Mouse (Mus musculus) heart, embryonic 14.5 days (tissue): ENCODE data around the gene Serpinb9c. TPM values are rescaled to one million over a fixed set of nuclear protein-coding genes. Genes with fewer than 3 reads are reported as not detected.
"Not testable (repeated sequence)": the region's sequence is repeated elsewhere in the genome, so short reads cannot be mapped to it uniquely, and the experiment has no call there.

Experiments used
- ATAC-seq: fragments of 200-750 bp; cut with Nextera tagmentation; 2 replicates; pipeline ENCODE4 v1.8.0; 2017; ENCODE audit warnings: low read depth, moderate TSS enrichment; ENCODE audit not compliant: insufficient number of reproducible peaks, insufficient read depth, low FRiP score
- H3K27ac ChIP-seq, 2 experiments: fragments of 200-500 bp in 1 of 2; fragments of 300-500 bp in 1 of 2; sonication (generic) in 1 of 2; replicated peaks in 1 of 2; 2 replicates each; pipeline ENCODE4 v1.5.1; 2012 to 2014; ENCODE audit warnings: low read depth in 2 of 2, low read length in 2 of 2, control low read depth in 1 of 2, mild to moderate bottlenecking in 1 of 2, mixed read lengths in 1 of 2; ENCODE audit not compliant: control insufficient read depth in 1 of 2, insufficient read depth in 1 of 2
- H3K27me3 ChIP-seq: fragments of 300-500 bp; sonication (generic); 2 replicates; pipeline ENCODE4 v1.6.1; 2014; ENCODE audit warnings: mild to moderate bottlenecking, low read length, control low read depth; ENCODE audit not compliant: control insufficient read depth, insufficient read depth
- H3K36me3 ChIP-seq: fragments of 300-500 bp; sonication (generic); 2 replicates; pipeline ENCODE4 v1.6.1; 2014; ENCODE audit warnings: mild to moderate bottlenecking, control low read depth, low read length, mixed read lengths; ENCODE audit not compliant: control insufficient read depth, insufficient read depth
- H3K4me1 ChIP-seq, 2 experiments: fragments of 200-500 bp in 1 of 2; fragments of 300-500 bp in 1 of 2; sonication (generic) in 1 of 2; 2 replicates each; pipeline ENCODE4 v1.6.1; 2012 to 2014; ENCODE audit warnings: low read length in 2 of 2, control low read depth in 1 of 2, mixed read lengths in 1 of 2; ENCODE audit not compliant: control insufficient read depth in 2 of 2, insufficient read depth in 2 of 2
- H3K4me2 ChIP-seq: fragments of 300-500 bp; sonication (generic); 2 replicates; pipeline ENCODE4 v1.6.1; 2014; ENCODE audit warnings: mild to moderate bottlenecking, low read length
- H3K4me3 ChIP-seq, 2 experiments: fragments of 200-500 bp in 1 of 2; fragments of 300-500 bp in 1 of 2; sonication (generic) in 1 of 2; 2 replicates each; pipeline ENCODE4 v1.5.1; 2012 to 2014; ENCODE audit warnings: low read length in 2 of 2, mild to moderate bottlenecking in 2 of 2, control low read depth in 1 of 2, low read depth in 1 of 2, moderate library complexity in 1 of 2; ENCODE audit not compliant: control insufficient read depth in 1 of 2, insufficient read depth in 1 of 2
- H3K9ac ChIP-seq: fragments of 300-500 bp; sonication (generic); 2 replicates; pipeline ENCODE4 v1.6.1; 2014; ENCODE audit warnings: mild to moderate bottlenecking, low read length
- H3K9me3 ChIP-seq: fragments of 300-500 bp; sonication (generic); 2 replicates; pipeline ENCODE4 v1.6.1; 2016; ENCODE audit warnings: low read length, control low read depth; ENCODE audit not compliant: control insufficient read depth
- WGBS: fragments of 180-500 bp; shearing (Covaris S2); extraction: QIAGEN DNeasy Blood & Tissue Kit; methylation state at CpG from one replicate; pipeline ENCODE4 v1.1.7; 2014; 5-methylcytosine and 5-hydroxymethylcytosine counted together
- polyA plus RNA-seq: library from polyadenylated mRNA; unstranded; fragments of >200 nt; fragmentation: Nextera tagmentation; extraction: Ambion mirVana; gene quantifications from 2 replicates; pipeline ENCODE4 v1.2.1, GENCODE M21; 2014

The Serpinb9c gene
- not detected in 2 replicates for polyA plus RNA-seq

DNA sequence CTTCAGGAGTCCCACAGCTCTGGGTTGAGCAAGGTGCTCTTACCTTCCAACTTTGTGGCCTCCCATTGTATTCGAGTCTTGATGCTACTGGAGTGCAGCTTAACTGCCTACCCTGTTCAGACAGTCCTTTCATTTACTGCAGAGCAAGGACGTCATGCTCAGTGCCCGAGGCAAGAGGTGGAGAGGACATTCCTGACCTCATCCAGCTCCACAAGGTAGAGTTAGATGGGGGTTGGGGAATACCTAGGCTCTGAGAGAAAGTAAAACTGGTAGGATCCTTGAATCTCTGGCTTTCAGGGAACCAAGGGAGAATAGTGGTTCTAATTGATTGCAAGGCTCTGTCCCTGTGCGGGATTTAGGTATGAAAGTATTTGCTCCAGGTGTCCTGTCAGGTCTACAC, at the start of gene Serpinb9c:
Serpinb9c (minus strand) TSS at position 101 of the 400 bp plus-strand sequence.
- Histone ChIP-seq H3K4me2 (no peak within 1 kb of the TSS), H3K9ac (no peak within 1 kb of the TSS), H3K9me3 (no peaks in the 10 kb centered on the region), H3K4me1 (no peaks in the 10 kb centered on the region), H3K27ac (no peak within 1 kb of the TSS), H3K4me3 (no peak within 1 kb of the TSS), H3K36me3 (no peaks in the 10 kb centered on the region), H3K27me3 (no peaks in the 10 kb centered on the region)
- WGBS: 73% methylated on average over 4 of the region's 4 CpGs
- no peak for ATAC-seq

GRCm38 (mm10) chr13:33199740-33200139, 40.2 kb upstream of the Serpinb9c start:
- H3K27ac ChIP-seq: no peak overlapping the region
- no peaks in the 10 kb centered on the region for H3K9me3 ChIP-seq
- H3K9ac ChIP-seq: no peak overlapping the region
- H3K27me3 ChIP-seq: no peaks in the 10 kb centered on the region
- H3K4me3 ChIP-seq: no peak overlapping the region
- H3K4me2 ChIP-seq: no peak overlapping the region
- ATAC-seq: no peak
- WGBS: 48% methylated on average over 2 of the region's 2 CpGs
- no peaks in the 10 kb centered on the region for H3K36me3 ChIP-seq
- H3K4me1 ChIP-seq: no peaks in the 10 kb centered on the region

- 74% methylated on average over 5 of the region's 5 CpGs for WGBS
- Histone ChIP-seq H3K9ac (no peak within 1 kb of the TSS), H3K4me3 (no peak within 1 kb of the TSS), H3K36me3 (no peaks in the 10 kb centered on the region), H3K27ac (no peak within 1 kb of the TSS), H3K9me3 (no peaks in the 10 kb centered on the region), H3K27me3 (no peaks in the 10 kb centered on the region), H3K4me1 (no peaks in the 10 kb centered on the region), H3K4me2 (no peak within 1 kb of the TSS)
- ATAC-seq: no peak
Observed at GRCm38 (mm10) chr13:33192659-33193058, 33.1 kb upstream of the Serpinb9c start, which contains the start of gene Serpinb9d. Gene Serpinb9d, plus strand, starts transcription at chr13:33192959.

DNA sequence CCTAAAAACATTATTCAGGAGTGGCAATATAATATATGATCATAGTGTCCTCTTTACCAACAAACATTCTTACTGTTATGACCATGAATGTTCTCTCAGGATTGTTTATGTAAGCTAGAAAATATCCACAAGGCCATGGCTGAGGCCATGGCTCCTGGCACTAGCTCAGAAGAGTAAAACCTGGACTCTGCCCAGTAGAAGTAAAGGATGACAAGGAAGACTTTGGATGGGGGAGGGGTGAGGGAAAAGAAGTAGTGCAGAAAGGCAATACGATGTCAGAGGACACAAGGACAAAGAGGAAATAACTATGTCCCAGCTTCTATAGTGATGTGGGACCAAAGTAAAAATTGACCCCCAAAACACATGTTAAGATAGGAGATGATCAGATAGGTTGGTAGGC, 30.9 kb upstream of the Serpinb9c start:
- H3K9me3 ChIP-seq, H3K4me2 ChIP-seq, H3K27ac ChIP-seq, H3K27me3 ChIP-seq, H3K4me3 ChIP-seq, H3K4me1 ChIP-seq, ATAC-seq, H3K36me3 ChIP-seq, H3K9ac ChIP-seq: not testable (repeated sequence)
- 86% methylated on average over 1 of the region's 1 CpGs for WGBS

- Histone ChIP-seq H3K9ac (no peak overlapping the region), H3K27me3 (no peaks in the 10 kb centered on the region), H3K27ac (no peak overlapping the region), H3K4me2 (no peak overlapping the region), H3K4me3 (no peak overlapping the region), H3K4me1 (no peaks in the 10 kb centered on the region), H3K9me3 (no peaks in the 10 kb centered on the region), H3K36me3 (no peaks in the 10 kb centered on the region)
- 39% methylated on average over 3 of the region's 3 CpGs for WGBS
- ATAC-seq: no peak
Observed at GRCm38 (mm10) chr13:33141435-33141834, 18.1 kb downstream of the Serpinb9c start.

- no peaks in the 10 kb centered on the region for H3K27me3 ChIP-seq
- 84% methylated on average over 2 of the region's 2 CpGs for WGBS
- no peak overlapping the region for H3K4me3 ChIP-seq
- H3K36me3 ChIP-seq: no peaks in the 10 kb centered on the region
- H3K4me1 ChIP-seq: no peaks in the 10 kb centered on the region
- no peak for ATAC-seq
- no peak overlapping the region for H3K9ac ChIP-seq
- no peaks in the 10 kb centered on the region for H3K9me3 ChIP-seq
- H3K4me2 ChIP-seq: no peak overlapping the region
- H3K27ac ChIP-seq: no peak overlapping the region
Observed at GRCm38 (mm10) chr13:33137717-33138116, 21.8 kb downstream of the Serpinb9c start.

DNA sequence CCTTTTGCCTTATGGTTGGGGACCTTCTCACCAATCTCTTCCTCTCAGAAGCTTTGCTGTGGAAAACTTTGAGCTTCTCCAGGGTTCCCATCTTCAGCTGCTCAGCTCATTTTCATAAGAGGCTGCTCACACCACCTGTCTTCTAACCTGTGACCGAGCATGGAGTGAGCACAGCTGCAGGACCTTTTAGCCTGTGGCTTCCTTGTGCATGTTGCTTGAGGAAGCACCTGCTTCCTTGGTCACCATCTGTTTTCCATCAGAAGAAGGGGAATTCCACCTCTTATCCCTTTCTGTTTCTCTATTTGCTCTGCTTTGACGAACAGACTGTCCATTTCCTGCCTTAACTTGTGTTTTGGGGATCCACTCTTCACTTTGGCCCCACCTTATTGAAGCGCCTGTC, 46.5 kb downstream of the Serpinb9c start:
- 44% methylated on average over 3 of the region's 3 CpGs for WGBS
- Histone ChIP-seq H3K4me2 (no peak overlapping the region), H3K9me3 (no peaks in the 10 kb centered on the region), H3K36me3 (no peaks in the 10 kb centered on the region), H3K9ac (no peak overlapping the region), H3K4me1 (no peaks in the 10 kb centered on the region), H3K4me3 (no peak overlapping the region), H3K27ac (no peak overlapping the region), H3K27me3 (no peaks in the 10 kb centered on the region)
- ATAC-seq: no peak

- no peaks in the 10 kb centered on the region for H3K9me3 ChIP-seq
- H3K27me3 ChIP-seq: no peaks in the 10 kb centered on the region
- H3K9ac ChIP-seq: no peak overlapping the region
- no peaks in the 10 kb centered on the region for H3K4me1 ChIP-seq
- ATAC-seq: no peak
- H3K4me2 ChIP-seq: no peak overlapping the region
- H3K36me3 ChIP-seq: no peaks in the 10 kb centered on the region
- no peak overlapping the region for H3K4me3 ChIP-seq
- no peak overlapping the region for H3K27ac ChIP-seq
Observed at GRCm38 (mm10) chr13:33105626-33106025, 53.9 kb downstream of the Serpinb9c start.
